Comparison of ENCODE assay signal across 14 mouse cellular contexts in genomic region chr2:66597313-66597712, GRCm38 (mm10). TPM values are rescaled to one million over a fixed set of nuclear protein-coding genes. Genes with fewer than 3 reads are reported as not detected.
"Had no signal": no experiment of that assay in that cellular context is flagged by ENCODE, and none has a peak within 500 bp of the region (broad histone marks: within the 10 kb centered on the region; RNA-seq: fewer than 3 reads in every experiment).

No protein-coding gene starts in this region.

- H3K4me1 ChIP-seq: kidney, embryonic 15.5 days; limb, embryonic 12.5 days; liver, embryonic 13.5 days; lung, embryonic 15.5 days; midbrain, embryonic 12.5 days had no signal

- DNase-seq: kidney, postnatal 14 days; layer of hippocampus, postnatal 36 days; liver; liver, embryonic 13.5 days; liver, postnatal 0 days; right cerebral cortex, adult 18-20 months; right cerebral cortex, postnatal 25 days; thymus, postnatal 25 days had no signal

- H3K27ac ChIP-seq: kidney, embryonic 15.5 days; limb, embryonic 12.5 days; liver, embryonic 13.5 days; lung, embryonic 15.5 days; midbrain, embryonic 12.5 days had no signal

- H3K4me3 ChIP-seq: kidney, embryonic 15.5 days; limb, embryonic 12.5 days; liver, embryonic 13.5 days; lung, embryonic 15.5 days; midbrain, embryonic 12.5 days had no signal

RNA-seq across cellular contexts. Expression of gene Scn9a, which starts 37.4 kb away (rescaled TPM):
- total RNA-seq: megakaryocyte-erythroid progenitor cell, adult 5-6 weeks had no signal
- polyA plus RNA-seq: liver, postnatal 0 days; small intestine, adult 2 months had no signal
